Mouse (Mus musculus): ENCODE results near the gene Tmem259.

- no peak for TF ChIP-seq GATA1 (IDR thresholded peaks at IDR 0.05; ENCODE audit: borderline replicate concordance, low read length)
- TF ChIP-seq FLI1 (IDR thresholded peaks at IDR 0.05; ENCODE audit: low read length), result no peak
These were observed 27.6 kb upstream of the Tmem259 start for GRCm38 (mm10) chr10:80011740-80012139.

Measured in megakaryocyte, embryonic 14.5 days (primary cell).